Mouse (Mus musculus): ENCODE data around the gene Mall. TPM values are rescaled to one million over a fixed set of nuclear protein-coding genes. Genes with fewer than 3 reads are reported as not detected.

The Mall gene
- polyA plus RNA-seq, 1 experiment from 2014 or later = 2.3 TPM

- WGBS = 15% methylated on average over 8 of the region's 8 CpGs
- Histone ChIP-seq H3K9me3 (ENCODE audit: control insufficient read depth, low read length) (no peaks in the 10 kb centered on the region), H3K27me3 (ENCODE audit: control insufficient read depth, insufficient read depth, low read length) (no peaks in the 10 kb centered on the region), H3K4me3 (ENCODE audit: low read length) (no peak overlapping the region), H3K9ac (ENCODE audit: low read depth, low read length) (no peak overlapping the region), H3K27ac (ENCODE audit: low read depth, low read length) (no peak overlapping the region), H3K4me2 (replicated peaks; ENCODE audit: low read depth, low read length) (no peak overlapping the region; the same call in 1 of the 2 replicates), H3K36me3 (ENCODE audit: control insufficient read depth, insufficient read depth, low read length) (peaks cover 10% of the 10 kb centered on the region), H3K4me1 (ENCODE audit: control insufficient read depth, insufficient read depth, low read length) (peaks cover 11% of the 10 kb centered on the region)
- ATAC-seq (ENCODE audit: low FRiP score, low TSS enrichment) = peak; percentile 73
Measured at GRCm38 (mm10) chr2:127757171-127757570, 27.4 kb upstream of the Mall start.

DNA sequence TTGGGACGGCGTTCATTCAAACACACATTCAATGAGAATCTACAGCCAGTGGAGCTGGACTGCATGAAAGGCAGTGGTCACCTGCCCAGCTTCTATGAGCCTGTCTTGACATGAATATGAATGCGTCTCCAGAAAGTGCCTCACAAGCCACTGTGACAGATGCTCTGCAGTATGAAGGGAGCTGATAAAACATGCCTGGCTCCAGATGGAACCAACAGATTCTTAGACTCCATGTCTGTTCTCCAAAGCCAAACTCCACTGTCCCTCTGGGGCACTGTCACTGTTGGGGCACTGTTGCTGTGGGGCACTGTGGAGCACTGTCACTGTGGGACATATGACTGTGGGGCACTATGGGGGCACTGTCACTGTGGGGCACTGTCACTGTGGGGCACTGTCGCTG is 24.4 kb upstream of the Mall start:
- Histone ChIP-seq H3K36me3 (ENCODE audit: control insufficient read depth, insufficient read depth, low read length) (no peaks in the 10 kb centered on the region; the same call in 1 of the 2 replicates), H3K27ac (ENCODE audit: low read depth, low read length) (no peak overlapping the region), H3K4me1 (ENCODE audit: control insufficient read depth, insufficient read depth, low read length) (peaks cover 13% of the 10 kb centered on the region), H3K4me2 (replicated peaks; ENCODE audit: low read depth, low read length) (no peak overlapping the region), H3K27me3 (ENCODE audit: control insufficient read depth, insufficient read depth, low read length) (no peaks in the 10 kb centered on the region), H3K4me3 (ENCODE audit: low read length) (no peak overlapping the region), H3K9me3 (ENCODE audit: control insufficient read depth, low read length) (no peaks in the 10 kb centered on the region), H3K9ac (ENCODE audit: low read depth, low read length) (no peak overlapping the region)
- 93% methylated on average over 4 of the region's 4 CpGs for WGBS
- ATAC-seq (ENCODE audit: low FRiP score, low TSS enrichment) = no peak

- H3K9ac ChIP-seq (ENCODE audit: low read depth, low read length) = no peak overlapping the region
- peaks cover 7% of the 10 kb centered on the region; the same call in 1 of the 2 replicates for H3K4me1 ChIP-seq (ENCODE audit: control insufficient read depth, insufficient read depth, low read length)
- H3K9me3 ChIP-seq (ENCODE audit: control insufficient read depth, low read length) = no peaks in the 10 kb centered on the region
- 52% methylated on average over 11 of the region's 11 CpGs for WGBS
- ATAC-seq (ENCODE audit: low FRiP score, low TSS enrichment) = no peak
- no peak overlapping the region for H3K27ac ChIP-seq (ENCODE audit: low read depth, low read length)
- no peak overlapping the region for H3K4me3 ChIP-seq (ENCODE audit: low read length)
- H3K36me3 ChIP-seq (ENCODE audit: control insufficient read depth, insufficient read depth, low read length) = no peaks in the 10 kb centered on the region; the same call in 1 of the 2 replicates
- no peak overlapping the region for H3K4me2 ChIP-seq (replicated peaks; ENCODE audit: low read depth, low read length)
- H3K27me3 ChIP-seq (ENCODE audit: control insufficient read depth, insufficient read depth, low read length) = no peaks in the 10 kb centered on the region
Measured at GRCm38 (mm10) chr2:127751849-127752610, 22.3 kb upstream of the Mall start.

DNA sequence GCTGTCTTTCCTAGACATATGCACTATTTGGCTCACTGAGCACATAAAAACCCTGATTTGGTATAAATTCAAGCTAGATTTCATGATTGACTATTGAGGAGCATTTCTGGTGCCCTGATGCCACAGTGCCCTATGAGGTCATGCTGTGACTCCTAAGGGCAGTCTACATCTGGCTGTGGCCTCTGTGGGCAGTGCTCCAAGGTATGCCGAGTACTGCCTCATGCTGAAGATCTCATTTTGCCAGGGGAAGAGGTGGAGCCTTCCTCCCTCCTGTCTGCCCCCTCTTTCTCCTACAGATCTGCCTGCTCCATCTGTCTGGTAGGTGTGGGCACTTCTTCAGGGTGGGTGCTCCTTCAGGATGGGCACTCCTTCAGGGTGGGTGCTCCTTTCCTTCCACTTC is 19.6 kb upstream of the Mall start:
- Histone ChIP-seq H3K9me3 (ENCODE audit: control insufficient read depth, low read length) (no peaks in the 10 kb centered on the region), H3K4me2 (replicated peaks; ENCODE audit: low read depth, low read length) (no peak overlapping the region), H3K36me3 (ENCODE audit: control insufficient read depth, insufficient read depth, low read length) (peaks cover 3% of the 10 kb centered on the region; the same call in 1 of the 2 replicates)

GRCm38 (mm10) chr2:127748316-127748715 is 18.6 kb upstream of the Mall start:
- Histone ChIP-seq H3K9me3 (ENCODE audit: control insufficient read depth, low read length) (no peaks in the 10 kb centered on the region), H3K27ac (ENCODE audit: low read depth, low read length) (no peak overlapping the region), H3K4me3 (ENCODE audit: low read length) (no peak overlapping the region), H3K27me3 (ENCODE audit: control insufficient read depth, insufficient read depth, low read length) (no peaks in the 10 kb centered on the region), H3K4me2 (replicated peaks; ENCODE audit: low read depth, low read length) (no peak overlapping the region), H3K9ac (ENCODE audit: low read depth, low read length) (no peak overlapping the region), H3K36me3 (ENCODE audit: control insufficient read depth, insufficient read depth, low read length) (peaks cover 3% of the 10 kb centered on the region; the same call in 1 of the 2 replicates), H3K4me1 (ENCODE audit: control insufficient read depth, insufficient read depth, low read length) (0 out of 2 replicates have a peak, but pooled peaks cover 5% of the 10 kb centered on the region)
- ATAC-seq (ENCODE audit: low FRiP score, low TSS enrichment) = no peak
- 84% methylated on average over 7 of the region's 7 CpGs for WGBS

More for the DNA sequence above, 19.6 kb upstream of the Mall start:
- Histone ChIP-seq H3K4me3 (ENCODE audit: low read length) (no peak overlapping the region), H3K4me1 (ENCODE audit: control insufficient read depth, insufficient read depth, low read length) (0 out of 2 replicates have a peak, but pooled peaks cover 5% of the 10 kb centered on the region), H3K27me3 (ENCODE audit: control insufficient read depth, insufficient read depth, low read length) (no peaks in the 10 kb centered on the region), H3K9ac (ENCODE audit: low read depth, low read length) (no peak overlapping the region), H3K27ac (ENCODE audit: low read depth, low read length) (no peak overlapping the region)
- WGBS = 68% methylated on average over 1 of the region's 1 CpGs
- no peak for ATAC-seq (ENCODE audit: low FRiP score, low TSS enrichment)

GRCm38 (mm10) chr2:127742637-127743036 is 12.9 kb upstream of the Mall start:
- 75% methylated on average over 3 of the region's 3 CpGs for WGBS
- H3K27me3 ChIP-seq (ENCODE audit: control insufficient read depth, insufficient read depth, low read length) = no peaks in the 10 kb centered on the region
- ATAC-seq (ENCODE audit: low FRiP score, low TSS enrichment) = no peak
- H3K36me3 ChIP-seq (ENCODE audit: control insufficient read depth, insufficient read depth, low read length) = peaks cover 9% of the 10 kb centered on the region; the same call in 1 of the 2 replicates
- H3K27ac ChIP-seq (ENCODE audit: low read depth, low read length) = no peak overlapping the region
- no peaks in the 10 kb centered on the region for H3K9me3 ChIP-seq (ENCODE audit: control insufficient read depth, low read length)
- H3K4me1 ChIP-seq (ENCODE audit: control insufficient read depth, insufficient read depth, low read length) = no peaks in the 10 kb centered on the region
- no peak overlapping the region for H3K9ac ChIP-seq (ENCODE audit: low read depth, low read length)
- H3K4me2 ChIP-seq (replicated peaks; ENCODE audit: low read depth, low read length) = no peak overlapping the region
- H3K4me3 ChIP-seq (ENCODE audit: low read length) = no peak overlapping the region

- WGBS = 74% methylated on average over 9 of the region's 9 CpGs
- no peak for ATAC-seq (ENCODE audit: low FRiP score, low TSS enrichment)
Measured at GRCm38 (mm10) chr2:127740756-127741519, 11.2 kb upstream of the Mall start.

GRCm38 (mm10) chr2:127737885-127738284 is 8.2 kb upstream of the Mall start:
- Histone ChIP-seq H3K27ac (ENCODE audit: low read depth, low read length) (no peak overlapping the region), H3K9ac (ENCODE audit: low read depth, low read length) (no peak overlapping the region), H3K4me1 (ENCODE audit: control insufficient read depth, insufficient read depth, low read length) (0 out of 2 replicates have a peak, but pooled peaks cover 3% of the 10 kb centered on the region), H3K4me3 (ENCODE audit: low read length) (no peak overlapping the region), H3K27me3 (ENCODE audit: control insufficient read depth, insufficient read depth, low read length) (no peaks in the 10 kb centered on the region), H3K9me3 (ENCODE audit: control insufficient read depth, low read length) (no peaks in the 10 kb centered on the region), H3K36me3 (ENCODE audit: control insufficient read depth, insufficient read depth, low read length) (peaks cover 6% of the 10 kb centered on the region; the same call in 1 of the 2 replicates), H3K4me2 (replicated peaks; ENCODE audit: low read depth, low read length) (no peak overlapping the region)
- no peak for ATAC-seq (ENCODE audit: low FRiP score, low TSS enrichment)
- 73% methylated on average over 3 of the region's 3 CpGs for WGBS

More at GRCm38 (mm10) chr2:127740756-127741519, 11.2 kb upstream of the Mall start:
- Histone ChIP-seq H3K27me3 (ENCODE audit: control insufficient read depth, insufficient read depth, low read length) (no peaks in the 10 kb centered on the region), H3K9me3 (ENCODE audit: control insufficient read depth, low read length) (no peaks in the 10 kb centered on the region), H3K4me3 (ENCODE audit: low read length) (no peak overlapping the region), H3K9ac (ENCODE audit: low read depth, low read length) (no peak overlapping the region), H3K36me3 (ENCODE audit: control insufficient read depth, insufficient read depth, low read length) (peaks cover 9% of the 10 kb centered on the region; the same call in 1 of the 2 replicates), H3K27ac (ENCODE audit: low read depth, low read length) (no peak overlapping the region), H3K4me2 (replicated peaks; ENCODE audit: low read depth, low read length) (no peak overlapping the region), H3K4me1 (ENCODE audit: control insufficient read depth, insufficient read depth, low read length) (no peaks in the 10 kb centered on the region)
